Mouse (Mus musculus) midbrain, embryonic 13.5 days (tissue): Measurements from ENCODE around the gene Dgkh. TPM values are rescaled to one million over a fixed set of nuclear protein-coding genes. Genes with fewer than 3 reads are reported as not detected.

Experiments used
- ATAC-seq: fragments of 200-750 bp; cut with Nextera tagmentation; 2 replicates; pipeline ENCODE4 v1.8.0; 2017; ENCODE audit warnings: mild to moderate bottlenecking, moderate TSS enrichment, moderate library complexity
- H3K27ac ChIP-seq: fragments of 300-500 bp; sonication (generic); 2 replicates; pipeline ENCODE4 v1.5.1; 2015; ENCODE audit warnings: inconsistent platforms, mild to moderate bottlenecking, moderate library complexity
- H3K27me3 ChIP-seq: fragments of 300-500 bp; sonication (generic); 2 replicates; pipeline ENCODE4 v1.6.1; 2015; ENCODE audit warnings: mild to moderate bottlenecking, inconsistent platforms
- H3K36me3 ChIP-seq: fragments of 300-500 bp; sonication (generic); 2 replicates; pipeline ENCODE4 v1.6.1; 2015; ENCODE audit warnings: mild to moderate bottlenecking, inconsistent platforms
- H3K4me1 ChIP-seq: fragments of 300-500 bp; sonication (generic); replicated peaks from 2 replicates; pipeline ENCODE4 v1.6.1; 2015; ENCODE audit warnings: inconsistent platforms
- H3K4me2 ChIP-seq: fragments of 300-500 bp; sonication (generic); replicated peaks from 2 replicates; pipeline ENCODE4 v1.6.1; 2015; ENCODE audit warnings: moderate library complexity, mild to moderate bottlenecking, inconsistent platforms
- H3K4me3 ChIP-seq: fragments of 300-500 bp; sonication (generic); replicated peaks from 2 replicates; pipeline ENCODE4 v1.5.1; 2015; ENCODE audit warnings: mild to moderate bottlenecking, inconsistent platforms
- H3K9ac ChIP-seq: fragments of 300-500 bp; sonication (generic); replicated peaks from 2 replicates; pipeline ENCODE4 v1.6.1; 2015; ENCODE audit warnings: mild to moderate bottlenecking, inconsistent platforms
- H3K9me3 ChIP-seq: fragments of 300-500 bp; sonication (generic); 2 replicates; pipeline ENCODE4 v1.6.1; 2016; ENCODE audit warnings: mild to moderate bottlenecking, inconsistent platforms
- WGBS: fragments of 180-500 bp; shearing (Covaris S2); methylation state at CpG from one replicate; pipeline ENCODE4 v1.1.7; 2015; 5-methylcytosine and 5-hydroxymethylcytosine counted together
- polyA plus RNA-seq: library from polyadenylated mRNA; unstranded; fragments of >200 nt; fragmentation: Nextera tagmentation; extraction: Ambion mirVana; gene quantifications from 2 replicates; pipeline ENCODE4 v1.2.1, GENCODE M21; 2015

The Dgkh gene
- polyA plus RNA-seq, 1 experiment from 2014 or later = 1.5 TPM

DNA sequence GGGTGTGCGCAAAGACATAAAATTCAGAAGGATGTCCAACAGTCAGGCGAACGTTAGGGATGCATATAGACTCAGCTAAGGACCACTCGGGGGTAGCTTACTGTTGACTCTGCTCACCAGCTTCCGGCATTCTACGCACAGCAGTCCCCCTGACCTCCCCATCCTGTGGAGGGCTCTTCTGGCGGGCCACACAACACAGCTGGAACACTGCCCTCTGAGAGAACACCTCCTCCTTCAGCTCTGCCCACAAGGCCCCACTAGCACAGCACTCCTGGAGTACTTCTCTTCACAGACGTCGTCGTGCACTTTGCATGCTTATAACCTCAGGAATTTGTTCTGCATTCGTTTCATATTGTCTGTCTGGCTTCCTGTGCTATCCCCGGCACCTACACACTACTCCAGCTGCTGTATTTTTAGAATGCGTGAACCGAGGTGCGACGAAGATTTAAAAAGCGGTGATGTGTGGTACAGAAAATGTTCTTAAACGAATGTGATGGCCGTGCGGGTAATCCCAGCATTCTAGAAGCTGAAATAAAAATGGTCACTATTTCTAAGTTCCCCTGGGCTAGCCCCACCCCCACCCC is 19.9 kb downstream of the Dgkh start:
- Histone ChIP-seq H3K9ac (no peak overlapping the region), H3K36me3 (no peaks in the 10 kb centered on the region), H3K4me2 (no peak overlapping the region), H3K27ac (no peak overlapping the region), H3K4me3 (no peak overlapping the region), H3K4me1 (0 out of 2 replicates have a peak, but pooled peaks cover 5% of the 10 kb centered on the region), H3K27me3 (no peaks in the 10 kb centered on the region), H3K9me3 (no peaks in the 10 kb centered on the region)
- WGBS = 62% methylated on average over 20 of the region's 20 CpGs
- no peak for ATAC-seq

DNA sequence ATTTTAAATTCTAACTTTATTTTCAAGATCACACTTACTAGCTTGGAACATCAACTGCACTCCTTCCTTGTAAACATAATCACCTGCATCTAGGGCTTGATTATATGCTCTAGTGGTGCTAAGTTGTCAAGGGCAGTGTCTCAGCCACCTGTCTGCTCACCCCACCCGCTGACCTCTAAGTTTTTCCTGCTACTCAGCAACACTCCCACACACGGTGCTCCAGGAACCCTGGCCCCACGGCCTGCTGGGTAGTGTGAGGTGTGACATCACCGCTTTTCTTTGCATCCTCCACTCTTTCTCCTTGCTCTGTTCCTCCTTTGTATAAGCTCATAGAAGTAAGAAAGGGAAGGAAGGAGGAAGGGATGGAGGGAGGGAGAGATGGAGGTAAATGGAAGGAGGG is 21.9 kb downstream of the Dgkh start:
- Histone ChIP-seq H3K4me1 (0 out of 2 replicates have a peak, but pooled peaks cover 6% of the 10 kb centered on the region), H3K4me2 (no peak overlapping the region), H3K36me3 (no peaks in the 10 kb centered on the region), H3K27ac (no peak overlapping the region), H3K9ac (no peak overlapping the region), H3K4me3 (no peak overlapping the region), H3K9me3 (no peaks in the 10 kb centered on the region), H3K27me3 (no peaks in the 10 kb centered on the region)
- no peak for ATAC-seq
- WGBS = 88% methylated on average over 4 of the region's 4 CpGs

DNA sequence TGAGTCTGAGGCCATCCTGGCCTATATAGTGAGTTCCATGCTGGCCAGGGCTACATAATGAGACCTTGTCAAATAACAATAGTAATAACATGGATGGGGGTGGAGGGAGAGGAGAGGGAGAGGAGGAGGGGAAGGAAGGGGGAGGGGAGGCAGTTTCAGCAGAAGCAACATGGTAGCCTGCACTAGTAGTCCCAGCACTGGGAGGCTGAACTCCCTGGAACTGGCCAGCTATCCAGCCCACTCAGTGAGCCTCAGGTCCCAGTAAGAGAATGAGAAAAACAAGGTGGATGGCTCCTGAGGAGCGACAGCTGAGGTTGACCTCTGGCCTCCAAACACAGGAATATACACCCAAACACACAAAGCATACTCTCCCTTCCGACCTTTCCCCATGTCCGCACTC is 27.0 kb downstream of the Dgkh start:
- Histone ChIP-seq H3K9me3 (no peaks in the 10 kb centered on the region), H3K36me3 (no peaks in the 10 kb centered on the region), H3K27me3 (no peaks in the 10 kb centered on the region), H3K27ac (no peak overlapping the region), H3K4me3 (no peak overlapping the region), H3K4me2 (no peak overlapping the region), H3K9ac (no peak overlapping the region), H3K4me1 (0 out of 2 replicates have a peak, but pooled peaks cover 3% of the 10 kb centered on the region)
- WGBS = 84% methylated on average over 3 of the region's 3 CpGs
- ATAC-seq = no peak

DNA sequence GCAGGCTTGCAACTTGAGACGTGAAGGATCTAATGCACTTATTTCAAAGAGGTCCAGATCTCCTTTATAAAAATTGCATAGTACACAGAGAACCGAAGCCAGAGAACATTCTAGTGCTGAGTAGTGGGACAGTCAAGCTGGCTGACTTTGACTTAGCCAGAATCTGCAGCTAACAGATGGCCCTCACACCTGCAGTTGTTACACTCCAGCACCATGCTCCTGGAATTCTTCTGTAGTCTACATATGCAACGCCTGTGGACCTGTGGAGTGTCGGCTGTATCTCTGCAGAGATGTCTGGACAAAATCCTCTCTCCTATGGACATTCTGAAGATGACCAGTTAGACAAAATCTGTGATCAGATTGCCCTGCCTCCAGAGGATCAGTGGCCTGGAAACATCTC is 28.6 kb downstream of the Dgkh start:
- 95% methylated on average over 4 of the region's 4 CpGs for WGBS
- peaks cover 8% of the 10 kb centered on the region; the same call in 1 of the 2 replicates for H3K4me1 ChIP-seq
- no peak overlapping the region for H3K9ac ChIP-seq
- no peak for ATAC-seq
- no peaks in the 10 kb centered on the region for H3K36me3 ChIP-seq
- H3K4me3 ChIP-seq = no peak overlapping the region
- H3K9me3 ChIP-seq = no peaks in the 10 kb centered on the region
- no peaks in the 10 kb centered on the region for H3K27me3 ChIP-seq
- H3K4me2 ChIP-seq = no peak overlapping the region
- no peak overlapping the region for H3K27ac ChIP-seq

DNA sequence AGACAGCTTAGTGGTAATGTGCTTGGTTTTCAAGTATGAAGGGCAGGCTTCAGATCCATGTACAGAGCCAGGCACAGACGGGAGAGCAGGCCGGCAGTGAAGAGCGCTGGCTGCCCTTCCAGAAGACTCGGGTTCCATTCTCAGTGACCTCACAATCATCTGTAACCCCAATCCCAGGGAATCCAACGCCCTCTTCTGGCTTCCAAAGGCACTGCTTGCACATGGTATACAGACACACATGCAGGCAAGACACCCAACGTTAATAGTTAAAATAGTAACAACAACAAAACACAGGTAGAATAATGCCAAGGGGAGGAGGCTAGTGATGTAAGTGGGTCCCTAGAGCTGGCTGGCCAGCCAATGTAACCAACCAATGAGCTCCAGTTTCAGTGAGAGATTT is 29.2 kb downstream of the Dgkh start:
- Histone ChIP-seq H3K36me3 (no peaks in the 10 kb centered on the region), H3K9ac (no peak overlapping the region), H3K4me3 (no peak overlapping the region), H3K4me1 (peaks cover 8% of the 10 kb centered on the region; the same call in 1 of the 2 replicates), H3K27ac (no peak overlapping the region), H3K4me2 (no peak overlapping the region), H3K27me3 (no peaks in the 10 kb centered on the region), H3K9me3 (no peaks in the 10 kb centered on the region)
- WGBS = 81% methylated on average over 6 of the region's 6 CpGs
- ATAC-seq = no peak

DNA sequence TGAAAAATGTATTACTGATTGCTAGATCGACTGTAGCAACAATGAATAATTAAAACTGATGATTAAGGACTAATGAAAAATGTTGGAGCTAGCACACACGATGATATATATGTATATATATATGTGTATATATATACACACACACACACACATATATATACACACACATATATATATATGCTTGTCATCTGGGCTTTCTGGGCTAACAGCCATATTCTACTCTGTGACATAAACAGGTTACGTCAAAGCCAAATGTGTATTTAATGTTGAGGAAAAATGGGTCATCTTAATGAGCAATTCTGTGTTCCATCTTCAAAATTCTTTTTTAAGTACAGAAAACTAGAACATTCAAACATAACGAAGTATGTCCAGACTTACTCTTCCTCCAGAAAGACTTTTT is 30.5 kb downstream of the Dgkh start:
- Histone ChIP-seq H3K27ac (no peak overlapping the region), H3K27me3 (no peaks in the 10 kb centered on the region), H3K4me2 (no peak overlapping the region), H3K9ac (no peak overlapping the region), H3K36me3 (no peaks in the 10 kb centered on the region), H3K4me1 (peaks cover 8% of the 10 kb centered on the region; the same call in 1 of the 2 replicates), H3K4me3 (no peak overlapping the region), H3K9me3 (no peaks in the 10 kb centered on the region)
- ATAC-seq = no peak
- 80% methylated on average over 4 of the region's 4 CpGs for WGBS

DNA sequence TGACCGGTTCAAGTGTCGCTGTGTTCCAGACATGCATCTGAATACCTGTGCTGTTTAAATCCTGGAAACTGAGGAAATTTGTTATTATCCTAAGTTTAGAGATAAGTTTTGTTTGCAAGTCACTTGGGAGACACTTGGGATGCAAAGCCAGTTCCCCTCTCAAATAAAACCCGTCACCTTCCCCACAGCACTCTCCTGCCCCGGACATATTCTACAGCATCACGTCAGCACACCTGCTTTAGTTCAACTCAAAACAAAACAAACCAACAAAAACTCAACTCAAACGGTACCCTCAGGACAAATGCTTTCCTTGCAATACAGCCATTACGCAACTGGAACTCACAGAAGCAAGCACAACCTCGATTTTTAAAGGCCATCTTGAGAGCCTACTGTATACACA is 31.1 kb downstream of the Dgkh start:
- Histone ChIP-seq H3K27me3 (no peaks in the 10 kb centered on the region), H3K4me2 (no peak overlapping the region), H3K4me1 (peaks cover 8% of the 10 kb centered on the region; the same call in 1 of the 2 replicates), H3K36me3 (no peaks in the 10 kb centered on the region), H3K9me3 (no peaks in the 10 kb centered on the region), H3K9ac (no peak overlapping the region), H3K27ac (no peak overlapping the region), H3K4me3 (no peak overlapping the region)
- WGBS = 90% methylated on average over 8 of the region's 8 CpGs
- no peak for ATAC-seq

DNA sequence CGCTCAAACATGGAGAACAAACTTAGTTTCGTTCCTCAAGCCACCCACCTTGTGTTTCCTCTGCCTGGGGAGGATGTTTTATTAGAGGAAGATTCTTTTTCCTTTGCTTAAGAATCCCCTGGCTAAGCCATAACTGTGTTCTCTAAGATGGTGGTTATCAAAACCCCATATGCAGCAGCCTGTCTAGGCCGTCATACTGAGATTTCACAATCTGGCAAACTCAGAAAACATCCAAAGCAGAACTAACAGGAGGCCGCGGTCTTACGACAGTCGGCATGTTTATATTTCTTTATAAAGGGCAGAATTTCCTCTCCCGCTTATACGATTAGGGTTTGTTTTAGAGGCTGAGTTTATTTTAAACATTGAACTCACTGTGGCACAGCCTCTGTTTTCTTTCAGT is 31.5 kb downstream of the Dgkh start:
- Histone ChIP-seq H3K27me3 (no peaks in the 10 kb centered on the region), H3K4me1 (peaks cover 8% of the 10 kb centered on the region; the same call in 1 of the 2 replicates), H3K9me3 (no peaks in the 10 kb centered on the region), H3K27ac (no peak overlapping the region), H3K9ac (no peak overlapping the region), H3K4me2 (no peak overlapping the region), H3K4me3 (no peak overlapping the region), H3K36me3 (no peaks in the 10 kb centered on the region)
- no peak for ATAC-seq
- WGBS = 92% methylated on average over 9 of the region's 9 CpGs

DNA sequence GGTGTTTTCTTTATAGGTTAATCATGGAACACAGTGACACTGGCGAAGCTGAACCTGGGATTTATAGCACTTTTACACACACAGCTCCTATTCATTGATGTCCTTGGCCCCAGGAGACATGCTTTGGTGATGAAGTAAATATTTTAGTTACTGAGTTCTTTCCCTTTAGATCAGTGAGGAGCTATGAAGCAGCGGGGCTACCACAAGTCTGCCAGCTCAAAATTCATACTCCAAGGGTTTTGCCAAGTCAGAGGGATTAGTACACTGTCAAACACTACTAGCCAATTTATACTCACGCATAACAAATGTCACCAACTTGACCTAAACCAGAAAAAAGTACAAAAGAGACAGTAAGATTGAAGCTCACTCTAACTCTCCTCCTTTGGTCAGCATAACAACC is 32.9 kb downstream of the Dgkh start:
- no peak overlapping the region for H3K4me2 ChIP-seq
- no peaks in the 10 kb centered on the region for H3K9me3 ChIP-seq
- H3K27me3 ChIP-seq = no peaks in the 10 kb centered on the region
- no peak overlapping the region for H3K4me3 ChIP-seq
- H3K4me1 ChIP-seq = peaks cover 4% of the 10 kb centered on the region; the same call in 1 of the 2 replicates
- ATAC-seq = no peak
- no peak overlapping the region for H3K27ac ChIP-seq
- no peak overlapping the region for H3K9ac ChIP-seq
- 79% methylated on average over 3 of the region's 3 CpGs for WGBS
- no peaks in the 10 kb centered on the region for H3K36me3 ChIP-seq

DNA sequence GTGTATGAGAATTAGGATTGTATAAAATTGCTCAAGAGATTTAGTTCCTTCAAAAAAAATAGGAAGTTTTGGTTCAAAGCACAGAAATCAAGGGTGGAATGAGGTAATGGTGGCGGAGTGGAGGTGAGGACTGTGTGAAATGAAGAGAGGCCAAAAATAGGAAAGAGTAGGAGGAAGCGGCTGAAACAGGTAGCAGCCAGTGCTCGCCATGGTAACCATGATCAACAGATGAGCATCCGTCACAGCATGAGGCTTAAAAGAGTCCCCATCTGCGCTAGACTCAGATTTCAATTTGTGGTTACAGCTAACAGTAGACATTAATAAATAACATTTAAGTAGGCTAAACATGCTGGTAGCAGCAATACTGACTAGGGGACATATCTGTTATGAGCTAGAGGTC is 33.4 kb downstream of the Dgkh start:
- no peaks in the 10 kb centered on the region for H3K9me3 ChIP-seq
- 78% methylated on average over 5 of the region's 5 CpGs for WGBS
- no peaks in the 10 kb centered on the region for H3K27me3 ChIP-seq
- H3K27ac ChIP-seq = no peak overlapping the region
- no peak overlapping the region for H3K4me2 ChIP-seq
- peaks cover 4% of the 10 kb centered on the region; the same call in 1 of the 2 replicates for H3K4me1 ChIP-seq
- ATAC-seq = no peak
- no peak overlapping the region for H3K9ac ChIP-seq
- H3K36me3 ChIP-seq = no peaks in the 10 kb centered on the region
- no peak overlapping the region for H3K4me3 ChIP-seq

DNA sequence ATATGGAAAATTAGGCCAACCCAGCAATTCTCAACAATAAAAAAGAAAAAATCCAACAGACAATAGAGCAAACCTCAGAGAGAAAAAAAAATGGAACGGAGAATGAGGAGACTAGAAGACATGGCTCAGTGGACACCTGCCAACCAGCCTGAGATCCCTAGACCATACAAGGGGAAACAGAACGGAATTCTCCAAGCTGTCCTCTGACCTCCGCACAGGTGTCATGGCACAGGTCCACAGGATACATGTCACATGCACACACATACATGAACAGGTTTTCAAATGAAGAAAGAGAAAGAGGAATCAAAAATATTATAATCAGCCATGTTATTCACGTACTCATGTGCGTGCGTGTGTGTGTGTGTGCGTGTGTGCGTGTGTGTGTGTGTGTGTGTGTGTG is 38.5 kb downstream of the Dgkh start:
- no peak overlapping the region for H3K4me2 ChIP-seq
- no peak overlapping the region for H3K4me3 ChIP-seq
- ATAC-seq = no peak
- 95% methylated on average over 8 of the region's 8 CpGs for WGBS
- no peak overlapping the region for H3K9ac ChIP-seq
- no peaks in the 10 kb centered on the region for H3K36me3 ChIP-seq
- H3K27me3 ChIP-seq = no peaks in the 10 kb centered on the region
- no peaks in the 10 kb centered on the region; the same call in 1 of the 2 replicates for H3K4me1 ChIP-seq
- no peak overlapping the region for H3K27ac ChIP-seq
- no peaks in the 10 kb centered on the region for H3K9me3 ChIP-seq

DNA sequence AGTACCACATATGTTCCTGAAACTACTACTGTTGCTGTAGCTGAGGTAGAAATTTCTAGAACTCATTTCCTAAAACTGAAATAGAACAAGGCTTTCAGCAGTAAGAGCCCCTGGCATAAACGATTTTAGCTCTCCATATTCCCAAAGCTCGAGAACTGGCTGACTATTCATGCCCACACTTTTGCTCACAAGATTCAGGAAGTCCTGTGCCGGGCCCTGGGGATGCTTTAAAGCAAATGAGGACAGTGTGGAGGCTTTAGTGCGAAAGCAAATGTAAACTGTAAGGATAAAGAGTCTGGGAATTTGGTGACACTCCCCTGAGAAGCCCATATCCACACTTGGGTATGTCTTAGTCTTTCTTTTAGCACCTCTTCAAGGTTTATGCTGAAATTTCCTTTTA is 40.0 kb downstream of the Dgkh start:
- H3K4me2 ChIP-seq = no peak overlapping the region
- H3K27me3 ChIP-seq = no peaks in the 10 kb centered on the region
- H3K36me3 ChIP-seq = no peaks in the 10 kb centered on the region
- no peak for ATAC-seq
- H3K4me1 ChIP-seq = no peaks in the 10 kb centered on the region
- 77% methylated on average over 4 of the region's 4 CpGs for WGBS
- H3K4me3 ChIP-seq = no peak overlapping the region
- no peak overlapping the region for H3K9ac ChIP-seq
- no peak overlapping the region for H3K27ac ChIP-seq
- H3K9me3 ChIP-seq = no peaks in the 10 kb centered on the region

DNA sequence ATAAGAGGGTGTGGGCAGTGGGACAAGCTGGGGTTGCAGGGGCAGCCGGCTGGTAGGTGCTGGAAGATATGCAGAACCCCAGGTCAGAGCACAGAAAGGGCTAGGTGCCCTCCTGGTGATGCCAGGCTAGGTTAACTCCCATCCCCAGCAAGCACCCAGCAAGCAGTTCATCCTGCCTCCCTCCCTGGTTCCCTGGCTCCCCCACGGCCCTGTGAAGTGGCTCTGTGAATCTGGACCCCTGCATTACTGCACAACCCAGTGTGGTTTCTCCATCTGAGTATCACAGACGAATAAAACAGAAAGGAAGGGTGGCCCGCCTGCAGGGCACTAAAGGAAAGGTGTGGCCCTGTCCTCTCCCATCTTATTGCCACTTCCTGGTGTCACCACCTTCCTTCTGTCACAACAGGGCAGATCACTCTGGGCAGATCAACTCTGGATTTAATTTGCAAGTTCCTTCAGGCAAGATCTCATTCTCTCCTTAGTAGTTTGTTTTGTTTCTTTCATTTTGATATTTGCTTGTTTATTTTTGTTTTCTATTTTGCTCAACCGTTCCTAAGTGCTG is 40.6 kb downstream of the Dgkh start:
- no peak for ATAC-seq
- H3K27ac ChIP-seq = no peak overlapping the region

More for the DNA sequence above, 40.6 kb downstream of the Dgkh start:
- Histone ChIP-seq H3K4me1 (no peaks in the 10 kb centered on the region), H3K9me3 (no peaks in the 10 kb centered on the region), H3K36me3 (no peaks in the 10 kb centered on the region), H3K9ac (no peak overlapping the region), H3K4me3 (no peak overlapping the region), H3K27me3 (no peaks in the 10 kb centered on the region), H3K4me2 (no peak overlapping the region)
- WGBS = 81% methylated on average over 5 of the region's 5 CpGs
